ENCODE assay signal across 43 mouse cellular contexts in the genomic region with DNA sequence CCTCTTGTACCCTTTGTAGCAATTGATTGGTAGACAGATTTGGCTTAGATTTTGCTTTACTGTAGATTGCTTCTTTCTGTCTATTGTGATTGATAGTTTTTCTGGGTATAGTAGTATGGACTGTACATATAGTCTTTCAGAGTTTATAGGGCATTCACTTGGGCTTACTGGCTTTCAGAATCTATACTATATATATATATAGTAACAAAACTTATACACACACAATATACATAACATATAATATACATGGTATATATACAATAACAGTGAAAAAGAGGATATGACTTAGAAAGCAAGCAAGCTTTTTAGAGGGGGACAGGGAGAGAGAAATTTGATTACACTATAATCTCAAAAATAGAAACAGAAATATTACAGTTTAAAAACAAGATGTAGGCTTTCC. TPM values are rescaled to one million over a fixed set of nuclear protein-coding genes. Genes with fewer than 3 reads are reported as not detected.
"Had no signal": no experiment of that assay in that cellular context is flagged by ENCODE, and none has a peak within 500 bp of the region (broad histone marks: within the 10 kb centered on the region; RNA-seq: fewer than 3 reads in every experiment).

A gene (plus strand): TSS at position 301 of the 400 bp plus-strand sequence.

- H3K27me3 ChIP-seq: heart, embryonic 12.5 days; heart, embryonic 13.5 days; heart, embryonic 15.5 days; hindbrain, embryonic 12.5 days; hindbrain, embryonic 13.5 days; hindbrain, embryonic 15.5 days; intestine, embryonic 15.5 days; kidney, embryonic 15.5 days had no signal

- DNase-seq: heart, postnatal 10 days; heart, postnatal 14 days; heart, postnatal 36 days; heart, postnatal 4 days; kidney, adult 11 months; kidney, adult 18-20 months; kidney, adult 2 months; kidney, adult 8-10 months; kidney, adult 9 months; kidney, postnatal 10 days; kidney, postnatal 14 days; kidney, postnatal 25 days; kidney, postnatal 36 days; kidney, postnatal 4 days; layer of hippocampus, adult 9-11 months; layer of hippocampus, postnatal 36 days had no signal

- H3K9me3 ChIP-seq: heart, embryonic 10.5 days; heart, embryonic 12.5 days; heart, embryonic 13.5 days; heart, embryonic 15.5 days; hindbrain, embryonic 10.5 days; hindbrain, embryonic 12.5 days; hindbrain, embryonic 13.5 days; hindbrain, embryonic 15.5 days; intestine, embryonic 15.5 days; kidney, embryonic 15.5 days had no signal

- H3K4me1 ChIP-seq: heart, embryonic 10.5 days; heart, embryonic 12.5 days; heart, embryonic 13.5 days; heart, embryonic 15.5 days; hindbrain, embryonic 10.5 days; hindbrain, embryonic 12.5 days; hindbrain, embryonic 13.5 days; hindbrain, embryonic 15.5 days; intestine, embryonic 15.5 days; kidney, embryonic 15.5 days had no signal

- H3K9ac ChIP-seq: heart, embryonic 12.5 days; heart, embryonic 13.5 days; heart, embryonic 15.5 days; hindbrain, embryonic 12.5 days; hindbrain, embryonic 13.5 days; hindbrain, embryonic 14.5 days; hindbrain, embryonic 15.5 days; intestine, embryonic 15.5 days; kidney, embryonic 15.5 days had no signal

- H3K4me3 ChIP-seq: heart, embryonic 10.5 days; heart, embryonic 12.5 days; heart, embryonic 13.5 days; heart, embryonic 15.5 days; hindbrain, embryonic 10.5 days; hindbrain, embryonic 12.5 days; hindbrain, embryonic 13.5 days; hindbrain, embryonic 15.5 days; intestine, embryonic 15.5 days; kidney, embryonic 15.5 days; layer of hippocampus, adult 2 months; left cerebral cortex, adult 2 months had no signal

- H3K27ac ChIP-seq: heart, embryonic 10.5 days; heart, embryonic 13.5 days; heart, embryonic 15.5 days; hindbrain, embryonic 10.5 days; hindbrain, embryonic 12.5 days; hindbrain, embryonic 13.5 days; hindbrain, embryonic 14.5 days; hindbrain, embryonic 15.5 days; hindbrain, postnatal 0 days; intestine, embryonic 15.5 days; kidney, embryonic 15.5 days; kidney, postnatal 0 days; layer of hippocampus, adult 2 months; left cerebral cortex, adult 2 months had no signal

- H3K36me3 ChIP-seq: heart, embryonic 10.5 days; heart, embryonic 12.5 days; heart, embryonic 13.5 days; heart, embryonic 15.5 days; hindbrain, embryonic 10.5 days; hindbrain, embryonic 12.5 days; hindbrain, embryonic 13.5 days; hindbrain, embryonic 15.5 days; intestine, embryonic 15.5 days; kidney, embryonic 15.5 days had no signal

RNA-seq across cellular contexts. Expression of the gene that starts here (rescaled TPM):
- polyA plus RNA-seq: heart, embryonic 10.5 days; heart, embryonic 11.5 days; heart, embryonic 12.5 days; heart, embryonic 13.5 days; heart, embryonic 14.5 days; heart, embryonic 15.5 days; heart, embryonic 16.5 days; heart, postnatal 0 days; hindbrain, embryonic 10.5 days; hindbrain, embryonic 11.5 days; hindbrain, embryonic 12.5 days; hindbrain, embryonic 13.5 days; hindbrain, embryonic 14.5 days; hindbrain, embryonic 15.5 days; hindbrain, embryonic 16.5 days; hindbrain, postnatal 0 days; intestine, embryonic 14.5 days; intestine, embryonic 15.5 days; intestine, embryonic 16.5 days; intestine, postnatal 0 days; kidney, adult 2 months; kidney, embryonic 14.5 days; kidney, embryonic 15.5 days; kidney, embryonic 16.5 days; kidney, postnatal 0 days; large intestine, adult 2 months had no signal
